Mouse (Mus musculus) mature B cell (primary cell): ENCODE results near the gene Nup205.

Experiments used
- in situ Hi-C: fragments of 300-500 bp; cut with MboI; formaldehyde crosslinking; loops from 2 replicates; pipeline ENCODE4 v1.14.3; 2019

Nup205 gene

GRCm38 (mm10) chr6:35279306-35279705, 102.1 kb downstream of the Nup205 start:
- in situ Hi-C loops, result no loop called here

- in situ Hi-C loops, result no loop called here
These were observed 111.0 kb downstream of the Nup205 start for GRCm38 (mm10) chr6:35288114-35288761.

GRCm38 (mm10) chr6:35288920-35289319, 111.7 kb downstream of the Nup205 start:
- in situ Hi-C loops, result no loop called here

- in situ Hi-C loops, result no loop called here
These were observed 112.5 kb downstream of the Nup205 start for GRCm38 (mm10) chr6:35289676-35290075.

- in situ Hi-C loops, result no loop called here
These were observed 117.7 kb downstream of the Nup205 start for GRCm38 (mm10) chr6:35294964-35295363.

GRCm38 (mm10) chr6:35297001-35297400, 119.8 kb downstream of the Nup205 start:
- in situ Hi-C loops, result no loop called here
